8 mouse cellular contexts compared by ENCODE assay signal in genomic region chr6:71991190-71991932, GRCm38 (mm10).
DNase-seq lines count a peak whose midpoint lies in the region; ATAC-seq and TF ChIP-seq lines count a peak whose summit lies in the region.

No protein-coding gene starts in this region.

- H3K9me3 ChIP-seq in heart, embryonic 10.5 days, result no peaks in the 10 kb centered on the region
- no peaks in the 10 kb centered on the region for H3K9me3 ChIP-seq in hindbrain, embryonic 10.5 days
- H3K9me3 ChIP-seq in midbrain, postnatal 0 days (ENCODE audit: low read length), result no peaks in the 10 kb centered on the region

- no peak overlapping the region for H3K9ac ChIP-seq in midbrain, postnatal 0 days (replicated peaks; ENCODE audit: low read length, poor library complexity, severe bottlenecking)

- H3K4me2 ChIP-seq in midbrain, postnatal 0 days (ENCODE audit: low read depth, low read length, poor library complexity, severe bottlenecking), result no peak overlapping the region

- no peaks in the 10 kb centered on the region for H3K36me3 ChIP-seq in heart, embryonic 10.5 days
- no peaks in the 10 kb centered on the region for H3K36me3 ChIP-seq in hindbrain, embryonic 10.5 days
- no peaks in the 10 kb centered on the region for H3K36me3 ChIP-seq in midbrain, postnatal 0 days (ENCODE audit: insufficient read depth, low read length)

- H3K4me1 ChIP-seq in heart, embryonic 10.5 days, result peaks cover 45% of the 10 kb centered on the region
- peaks cover 38% of the 10 kb centered on the region for H3K4me1 ChIP-seq in hindbrain, embryonic 10.5 days (replicated peaks)
- no peaks in the 10 kb centered on the region for H3K4me1 ChIP-seq in midbrain, postnatal 0 days (ENCODE audit: insufficient read depth, low read length)

- 50% methylated on average over 8 of the region's 8 CpGs for WGBS in heart, embryonic 10.5 days
- 51% methylated on average over 8 of the region's 8 CpGs for WGBS in hindbrain, embryonic 10.5 days
- 63% methylated on average over 8 of the region's 8 CpGs for WGBS in midbrain, postnatal 0 days

- no peak for DNase-seq in heart, embryonic 10.5 days (ENCODE audit: low spot score)
- DNase-seq in heart, postnatal 4 days, result no peak
- DNase-seq in right cerebral cortex, postnatal 10 days (ENCODE audit: low spot score in 2 of 2), result peak; percentile 50 to 64
- no peak for DNase-seq in right cerebral cortex, adult 2 months (ENCODE audit: low spot score in 2 of 2)
- DNase-seq in hindbrain, embryonic 10.5 days (ENCODE audit: low spot score), result no peak
- DNase-seq in midbrain, postnatal 0 days (ENCODE audit: low spot score), result peak; percentile 70
- DNase-seq in thymus, postnatal 36 days, result no peak

- no peak overlapping the region for H3K4me3 ChIP-seq in heart, embryonic 10.5 days
- no peak overlapping the region for H3K4me3 ChIP-seq in hindbrain, embryonic 10.5 days
- H3K4me3 ChIP-seq in midbrain, postnatal 0 days (ENCODE audit: low read depth, low read length), result no peak overlapping the region

- no peak for TF ChIP-seq CTCF in midbrain, postnatal 0 days (IDR thresholded peaks at IDR 0.05)

- peak overlapping the region; percentile 76 for H3K27ac ChIP-seq in heart, embryonic 10.5 days
- H3K27ac ChIP-seq in hindbrain, embryonic 10.5 days, result peak overlapping the region; percentile 74
- peak overlapping the region; percentile 47; the same call in 1 of the 2 replicates for H3K27ac ChIP-seq in midbrain, postnatal 0 days (ENCODE audit: low read depth, low read length)

- no peaks in the 10 kb centered on the region for H3K27me3 ChIP-seq in heart, embryonic 10.5 days (ENCODE audit: insufficient read depth, poor library complexity, severe bottlenecking)
- no peaks in the 10 kb centered on the region for H3K27me3 ChIP-seq in hindbrain, embryonic 10.5 days (ENCODE audit: insufficient read depth, poor library complexity, severe bottlenecking)
- no peaks in the 10 kb centered on the region for H3K27me3 ChIP-seq in midbrain, postnatal 0 days (ENCODE audit: insufficient read depth, low read length)

- ATAC-seq in midbrain, postnatal 0 days (ENCODE audit: low FRiP score), result peak; percentile 69
- ATAC-seq in granulocyte monocyte progenitor cell, adult 5-6 weeks (replicated peaks; ENCODE audit: poor library complexity, severe bottlenecking), result no peak

Comparison
In these comparisons a context has a peak if more than half of its experiments do, and no peak if none do; other contexts are left out.
1. DNase-seq: peak in right cerebral cortex, postnatal 10 days (2 of 2) and midbrain, postnatal 0 days (single experiment); none in heart, embryonic 10.5 days (single experiment), heart, postnatal 4 days (single experiment), right cerebral cortex, adult 2 months (0 of 2), hindbrain, embryonic 10.5 days (single experiment) and thymus, postnatal 36 days (0 of 2).
2. Peak in every context shown above with its lines, with median percentiles within 50 percentile points of each other: H3K27ac ChIP-seq.